Mouse (Mus musculus) ES-E14 (cell line): Measurements from ENCODE around the gene 4931406P16Rik. TPM values are rescaled to one million over a fixed set of nuclear protein-coding genes. Genes with fewer than 3 reads are reported as not detected.

Experiments used
- DNase-seq: peaks from one replicate; pipeline ENCODE4 v3.0.0-alpha.2; 2013; ENCODE audit warnings: low read depth, low spot score
- H3K27ac ChIP-seq: 2 replicates; pipeline ENCODE4 v1.5.1; 2012; ENCODE audit warnings: low read depth, mild to moderate bottlenecking, low read length, moderate library complexity, mixed read lengths; ENCODE audit not compliant: poor library complexity, insufficient read depth, severe bottlenecking
- H3K36me3 ChIP-seq: 2 replicates; pipeline ENCODE4 v1.6.1; 2012; ENCODE audit warnings: mild to moderate bottlenecking, low read length, moderate library complexity, mixed read lengths; ENCODE audit not compliant: control insufficient read depth, poor library complexity, insufficient read depth, severe bottlenecking
- H3K4me1 ChIP-seq, 2 experiments: fragments of 150-350 bp in 1 of 2; sonication (generic) in 1 of 2; 2 replicates each; pipeline ENCODE4 v1.6.1; 2012; ENCODE audit warnings: low read length in 2 of 2, mild to moderate bottlenecking in 1 of 2, mixed read lengths in 1 of 2; ENCODE audit not compliant: control insufficient read depth in 2 of 2, insufficient read depth in 2 of 2, poor library complexity in 1 of 2
- H3K4me3 ChIP-seq, 2 experiments: fragments of 150-350 bp in 1 of 2; sonication (generic) in 1 of 2; 2 replicates each; pipeline ENCODE4 v1.5.1; 2012; ENCODE audit warnings: low read length in 2 of 2, low read depth in 1 of 2, mild to moderate bottlenecking in 1 of 2, mixed read lengths in 1 of 2; ENCODE audit not compliant: insufficient read depth in 1 of 2, poor library complexity in 1 of 2, severe bottlenecking in 1 of 2
- H3K9ac ChIP-seq: 2 replicates; pipeline ENCODE4 v1.6.1; 2012; ENCODE audit warnings: low read depth, mild to moderate bottlenecking, low read length, mixed read lengths; ENCODE audit not compliant: poor library complexity, insufficient read depth, severe bottlenecking
- H3K9me3 ChIP-seq: fragments of 150-350 bp; sonication (generic); 2 replicates; pipeline ENCODE4 v1.6.1; 2012; ENCODE audit warnings: low read depth, mild to moderate bottlenecking, low read length; ENCODE audit not compliant: control insufficient read depth, insufficient read depth
- CHD2 ChIP-seq: IDR thresholded peaks from 2 replicates; pipeline ENCODE4 v1.6.1; 2014; ENCODE audit warnings: mild to moderate bottlenecking, low read depth, low read length, inconsistent platforms
- HCFC1 ChIP-seq: IDR thresholded peaks from 2 replicates; pipeline ENCODE4 v1.6.1; 2012; ENCODE audit warnings: low read length, inconsistent platforms, borderline replicate concordance; ENCODE audit not compliant: insufficient read depth
- MAFK ChIP-seq: IDR thresholded peaks from 2 replicates; pipeline ENCODE4 v1.6.1; 2014; ENCODE audit warnings: mild to moderate bottlenecking, low read depth, low read length, inconsistent platforms; ENCODE audit not compliant: insufficient read depth
- ZC3H11A ChIP-seq: IDR thresholded peaks from 2 replicates; pipeline ENCODE4 v1.6.1; 2012; ENCODE audit warnings: low read depth, mild to moderate bottlenecking, inconsistent platforms, low read length, borderline replicate concordance
- ZNF384 ChIP-seq: IDR thresholded peaks from 2 replicates; pipeline ENCODE4 v1.6.1; 2012; ENCODE audit warnings: low read depth, low read length, inconsistent platforms
- in situ Hi-C, 2 experiments: fragments of 600-800 bp; cut with MboI; formaldehyde crosslinking; loops; one replicate each; pipeline ENCODE4 v1.15.1; 2025; ENCODE audit warnings: low sequenced_read_pairs in 2 of 2, inconsistent platforms in 1 of 2; ENCODE audit not compliant: unreplicated experiment in 2 of 2
- total RNA-seq: library from RNA; depleted of rRNA; stranded (reverse); fragments of 300-350 nt; gene quantifications from 2 replicates; pipeline ENCODE4 v1.2.3, GENCODE M21; 2012

Gene 4931406P16Rik
- total RNA-seq, 1 experiment = 33.6 TPM

GRCm38 (mm10) chr7:34221594-34222250 is 91.6 kb downstream of the 4931406P16Rik start:
- in situ Hi-C loops = no loop called here
- TF ChIP-seq MAFK (no peak), ZC3H11A (no peak), HCFC1 (no peak), CHD2 (no peak), ZNF384 (no peak)
- no peaks in the 10 kb centered on the region for H3K9me3 ChIP-seq
- H3K27ac ChIP-seq = no peak overlapping the region
- peaks cover 0 to 3% of the 10 kb centered on the region in 2 experiments; a peak in 1 of 4 replicates for H3K4me1 ChIP-seq
- DNase-seq = no peak
- no peak overlapping the region for H3K4me3 ChIP-seq
- H3K36me3 ChIP-seq = peaks cover 79% of the 10 kb centered on the region
- no peak overlapping the region for H3K9ac ChIP-seq

GRCm38 (mm10) chr7:34218496-34218895 is 94.9 kb downstream of the 4931406P16Rik start:
- no peak for TF ChIP-seq ZC3H11A
- no peak for TF ChIP-seq CHD2
- TF ChIP-seq MAFK = no peak
- no peak for TF ChIP-seq ZNF384
- no peak for TF ChIP-seq HCFC1
- peaks cover 88% of the 10 kb centered on the region for H3K36me3 ChIP-seq
- in situ Hi-C loops = loop anchor here in 1 of 2 experiments (10.0 kb wide), 1 partner anchor 64 kb away; no protein-coding TSS in a partner anchor

GRCm38 (mm10) chr7:34216474-34216873 is 96.9 kb downstream of the 4931406P16Rik start:
- no peak overlapping the region for H3K27ac ChIP-seq
- H3K4me3 ChIP-seq = no peak overlapping the region
- H3K36me3 ChIP-seq = peaks cover 89% of the 10 kb centered on the region
- H3K9me3 ChIP-seq = no peaks in the 10 kb centered on the region
- H3K9ac ChIP-seq = no peak overlapping the region
- no peak for TF ChIP-seq ZC3H11A
- no peak for TF ChIP-seq CHD2
- no peak for TF ChIP-seq MAFK
- TF ChIP-seq ZNF384 = no peak
- TF ChIP-seq HCFC1 = no peak
- peaks cover 0 to 3% of the 10 kb centered on the region in 2 experiments; a peak in 1 of 4 replicates for H3K4me1 ChIP-seq
- DNase-seq = no peak
- in situ Hi-C loops = loop anchor here in 1 of 2 experiments (10.0 kb wide), 1 partner anchor 62 kb away; no protein-coding TSS in a partner anchor

More at GRCm38 (mm10) chr7:34218496-34218895, 94.9 kb downstream of the 4931406P16Rik start:
- H3K27ac ChIP-seq = no peak overlapping the region
- H3K4me1 ChIP-seq = peaks cover 0 to 3% of the 10 kb centered on the region in 2 experiments; a peak in 1 of 4 replicates
- no peak overlapping the region for H3K4me3 ChIP-seq
- H3K9ac ChIP-seq = no peak overlapping the region
- DNase-seq = no peak
- no peaks in the 10 kb centered on the region for H3K9me3 ChIP-seq

GRCm38 (mm10) chr7:34215481-34215880 is 97.9 kb downstream of the 4931406P16Rik start:
- Histone ChIP-seq H3K9ac (no peak overlapping the region), H3K4me1 (peaks cover 0 to 3% of the 10 kb centered on the region in 2 experiments; a peak in 1 of 4 replicates), H3K4me3 (no peak overlapping the region), H3K27ac (no peak overlapping the region), H3K9me3 (no peaks in the 10 kb centered on the region), H3K36me3 (peaks cover 90% of the 10 kb centered on the region)
- in situ Hi-C loops = loop anchor here in 1 of 2 experiments (10.0 kb wide), 1 partner anchor 61 kb away; no protein-coding TSS in a partner anchor
- DNase-seq = no peak
- TF ChIP-seq MAFK (no peak), CHD2 (no peak)
